Mouse (Mus musculus): ENCODE results near the gene Itpr1.

GRCm38 (mm10) chr6:108190690-108191089 lies 22.2 kb upstream of the Itpr1 start:
- no peak for TF ChIP-seq CTCF (IDR thresholded peaks at IDR 0.05; ENCODE audit: insufficient read depth, low read depth, low read length)
- TF ChIP-seq POLR2A (IDR thresholded peaks at IDR 0.05; ENCODE audit: insufficient read depth, low read depth, low read length) = no peak

Measured in olfactory bulb, adult 2 months (tissue).